Mouse (Mus musculus) bone marrow macrophage, adult 2 months (primary cell): ENCODE data around the gene Scgb3a1.

ENCODE experiments used
- CTCF ChIP-seq: IDR thresholded peaks from 2 replicates; pipeline ENCODE4 v1.5.1; 2012; ENCODE audit warnings: low read depth, mild to moderate bottlenecking, low read length, moderate library complexity
- POLR2A ChIP-seq: IDR thresholded peaks from 2 replicates; pipeline ENCODE4 v1.6.1; 2012; ENCODE audit warnings: mild to moderate bottlenecking, low read depth, low read length, borderline replicate concordance

GRCm38 (mm10) chr11:49615856-49616725 is 47.3 kb upstream of the Scgb3a1 start:
- TF ChIP-seq CTCF, result no peak
- TF ChIP-seq POLR2A, result no peak
